Mouse (Mus musculus) kidney, adult 11 months (tissue): ENCODE results near the gene Maml3.

Source experiments
- DNase-seq: peaks from one replicate; pipeline ENCODE4 v3.0.0; 2022

The Maml3 gene

GRCm38 (mm10) chr3:52088458-52089341 is 16.2 kb downstream of the Maml3 start:
- peak; percentile 93 for DNase-seq

DNA sequence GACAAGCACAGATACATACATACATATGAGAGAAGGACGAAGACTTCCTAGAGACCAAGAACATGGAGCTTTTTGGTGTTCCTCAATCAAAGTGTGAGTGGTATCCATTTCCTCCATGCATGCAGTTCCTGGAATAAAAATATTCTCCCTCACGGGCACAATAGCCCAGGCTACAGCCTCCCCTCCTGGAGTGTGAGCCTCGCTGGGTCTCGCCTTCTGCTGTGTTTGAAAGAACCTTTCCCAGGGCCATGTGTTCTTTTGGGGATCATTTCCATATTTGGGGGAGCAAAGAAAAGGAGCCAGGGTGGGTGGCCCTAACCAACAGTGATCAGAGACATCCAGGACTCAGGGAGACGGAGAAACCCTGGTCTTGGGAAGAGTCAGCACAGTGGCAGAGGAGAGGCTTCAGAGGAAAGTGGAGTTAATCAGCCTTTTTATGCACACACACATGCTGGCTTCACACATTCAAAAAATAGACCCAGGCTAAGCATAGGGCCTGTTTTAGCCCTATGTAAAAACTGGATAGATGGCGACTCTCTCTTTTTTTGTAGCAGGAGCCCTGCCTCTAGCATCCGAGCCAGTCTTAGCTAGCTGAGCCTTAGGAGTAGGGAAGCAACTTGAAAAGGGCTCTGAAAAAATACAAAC is 17.1 kb downstream of the Maml3 start:
- DNase-seq = no peak

DNA sequence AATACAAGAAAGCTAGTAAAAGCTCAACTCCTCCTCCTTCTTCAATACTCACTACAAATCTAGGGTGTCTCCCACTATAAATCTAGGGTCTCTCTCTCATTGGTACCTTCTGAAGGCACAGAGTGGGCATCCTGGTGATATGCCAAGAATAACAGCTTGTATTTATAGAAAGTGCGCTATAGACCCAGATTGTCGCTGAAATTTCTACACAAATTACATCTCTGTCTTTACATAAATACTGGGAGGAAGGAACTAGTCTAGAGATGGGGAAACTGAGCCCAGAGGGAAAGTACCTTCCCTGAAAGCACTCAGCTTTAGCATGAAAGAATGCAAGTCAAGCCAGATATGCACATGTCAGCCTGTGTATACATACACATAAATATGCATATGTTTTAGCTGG is 26.1 kb downstream of the Maml3 start:
- DNase-seq = no peak

- no peak for DNase-seq
These were observed 30.9 kb downstream of the Maml3 start for GRCm38 (mm10) chr3:52073959-52074358.

DNA sequence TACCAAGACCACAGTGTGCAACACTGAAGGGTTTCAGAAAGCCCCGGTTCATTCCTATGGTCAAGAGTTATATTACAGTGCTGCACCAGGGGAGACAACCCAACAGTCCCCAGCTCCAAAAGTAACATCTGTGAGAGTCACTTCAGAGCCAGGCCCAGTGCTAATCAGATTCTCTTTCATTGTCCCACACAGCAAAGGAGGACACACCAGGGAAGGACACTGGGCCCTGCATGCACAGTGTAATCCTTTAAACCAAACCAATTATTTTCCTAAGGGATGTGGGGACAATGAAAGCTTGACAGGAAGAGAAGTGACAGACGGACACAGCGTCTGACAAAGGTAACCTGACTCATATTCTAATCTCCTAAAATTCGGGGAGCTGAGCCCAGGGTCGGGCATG is 32.9 kb downstream of the Maml3 start:
- DNase-seq = no peak

GRCm38 (mm10) chr3:52070163-52070478 is 34.8 kb downstream of the Maml3 start:
- DNase-seq = no peak

DNA sequence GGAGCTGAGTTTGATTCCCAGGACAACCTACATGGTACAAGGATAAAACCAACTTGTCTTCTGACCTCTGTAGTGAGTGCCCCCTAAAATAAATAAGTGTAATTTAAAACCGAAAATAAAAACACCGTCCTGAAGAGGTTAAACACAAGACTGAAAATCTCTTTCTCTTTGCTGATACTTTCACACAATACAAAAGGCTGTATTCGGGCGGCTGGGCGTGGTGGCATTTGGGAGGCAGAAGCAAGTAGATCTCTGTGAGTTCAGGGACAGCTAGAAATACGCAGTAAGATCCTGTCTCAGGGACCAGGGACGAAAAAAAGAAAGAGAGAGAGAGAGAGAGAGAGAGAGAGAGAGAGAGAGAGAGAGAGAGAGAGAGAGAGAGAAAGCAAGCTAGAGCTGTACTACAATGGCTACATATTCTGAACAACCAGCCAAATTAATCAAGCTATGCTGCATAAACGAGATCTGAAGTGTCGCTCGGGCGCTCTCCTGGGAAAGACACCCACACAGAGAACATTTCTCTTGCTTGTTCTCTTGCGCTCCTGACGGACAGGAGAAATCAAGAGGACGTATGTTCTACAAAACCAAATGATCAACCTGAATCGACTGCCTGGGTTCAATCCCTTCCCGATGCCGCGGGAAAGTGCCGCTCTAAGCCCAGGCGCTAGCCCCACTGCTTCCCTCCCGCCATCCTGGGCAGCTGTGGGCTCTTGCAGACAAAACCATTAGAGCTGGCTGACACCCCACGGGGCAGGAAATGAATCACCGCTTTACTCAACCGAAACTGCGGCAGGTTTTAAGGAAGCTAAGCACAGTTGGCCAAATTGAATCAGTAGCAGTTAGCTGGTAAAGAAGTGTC is 35.3 kb downstream of the Maml3 start:
- peak; percentile 62 for DNase-seq

DNA sequence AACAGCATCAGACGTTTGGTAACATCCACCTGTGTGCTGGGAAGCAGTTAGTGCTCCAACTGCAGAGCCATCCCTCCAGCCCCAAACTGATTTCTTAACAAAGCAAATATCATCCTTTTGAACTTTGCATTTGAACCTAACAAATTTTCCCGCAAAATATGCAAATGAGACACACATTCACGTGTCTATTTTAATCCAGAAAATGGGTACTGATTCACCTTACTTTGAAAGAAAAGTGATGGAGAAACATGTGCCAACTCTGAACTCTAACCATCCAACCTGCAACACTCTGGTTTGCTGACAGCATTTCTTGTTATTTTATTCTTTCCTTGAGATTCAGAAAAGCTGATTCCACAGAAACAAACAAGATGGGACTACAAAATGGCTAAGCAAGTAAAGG is 36.0 kb downstream of the Maml3 start:
- DNase-seq = no peak

GRCm38 (mm10) chr3:52067181-52067580 is 37.7 kb downstream of the Maml3 start:
- no peak for DNase-seq

DNA sequence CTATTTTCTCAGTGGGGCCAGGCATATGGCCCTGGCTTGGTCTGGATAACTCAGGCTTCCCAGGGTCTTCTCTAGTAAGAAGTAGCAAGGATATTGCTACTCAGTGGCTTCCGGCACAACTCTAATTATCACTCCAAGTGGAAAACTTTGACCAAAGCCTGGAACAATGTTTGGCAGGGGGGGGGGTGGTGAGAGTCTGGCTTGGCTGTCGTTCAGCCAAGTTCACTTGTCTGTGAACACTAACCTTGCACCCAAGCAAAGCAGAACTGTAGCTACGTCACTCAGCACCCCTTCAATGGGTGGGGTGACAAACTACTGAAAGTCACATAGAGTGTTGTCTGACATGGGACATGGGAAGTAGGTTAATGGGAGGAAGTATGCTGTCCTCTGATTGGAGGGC is 38.7 kb downstream of the Maml3 start:
- DNase-seq = no peak

GRCm38 (mm10) chr3:52063261-52063655 is 41.6 kb downstream of the Maml3 start:
- DNase-seq = no peak

DNA sequence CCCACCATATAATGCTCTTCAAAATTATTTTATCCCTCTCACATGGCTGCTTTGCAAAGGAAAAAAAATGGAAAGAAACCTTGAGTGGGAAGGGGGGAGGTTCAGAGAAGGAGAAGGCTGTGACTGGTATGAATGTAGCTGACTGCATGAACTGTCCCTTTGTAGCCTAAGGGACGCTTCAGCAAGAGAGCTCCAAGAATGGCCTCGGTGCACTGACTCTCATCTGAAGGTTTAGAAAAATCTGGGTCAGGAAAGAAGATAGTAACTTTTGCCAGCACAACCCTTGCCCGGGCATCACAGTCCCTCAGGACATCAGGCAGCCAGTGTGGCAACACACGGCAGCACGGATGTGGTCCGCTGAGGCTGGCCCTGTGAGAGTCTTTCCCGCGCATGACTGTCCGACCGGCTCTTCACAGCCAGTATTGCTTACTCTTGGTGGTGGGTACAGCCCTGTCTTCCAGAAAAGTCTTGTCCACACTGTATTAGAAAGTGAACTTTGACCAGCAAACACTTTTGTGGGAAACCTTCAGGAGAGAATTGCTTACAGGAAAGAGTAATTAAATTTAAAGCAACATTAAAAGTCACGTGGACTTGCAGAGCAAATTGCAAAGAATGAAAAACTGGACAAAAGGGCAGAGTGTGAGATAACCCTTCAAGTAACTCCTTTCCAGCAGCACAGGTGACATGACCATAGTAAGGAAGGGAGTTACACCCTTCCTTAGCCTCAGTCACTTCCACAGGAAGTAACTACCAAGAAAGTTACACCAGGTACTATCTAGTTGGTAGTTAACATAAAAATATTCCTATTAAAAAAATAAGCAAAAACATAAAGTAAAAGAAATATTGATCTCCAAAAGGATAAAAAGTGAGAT is 42.3 kb downstream of the Maml3 start:
- no peak for DNase-seq

DNA sequence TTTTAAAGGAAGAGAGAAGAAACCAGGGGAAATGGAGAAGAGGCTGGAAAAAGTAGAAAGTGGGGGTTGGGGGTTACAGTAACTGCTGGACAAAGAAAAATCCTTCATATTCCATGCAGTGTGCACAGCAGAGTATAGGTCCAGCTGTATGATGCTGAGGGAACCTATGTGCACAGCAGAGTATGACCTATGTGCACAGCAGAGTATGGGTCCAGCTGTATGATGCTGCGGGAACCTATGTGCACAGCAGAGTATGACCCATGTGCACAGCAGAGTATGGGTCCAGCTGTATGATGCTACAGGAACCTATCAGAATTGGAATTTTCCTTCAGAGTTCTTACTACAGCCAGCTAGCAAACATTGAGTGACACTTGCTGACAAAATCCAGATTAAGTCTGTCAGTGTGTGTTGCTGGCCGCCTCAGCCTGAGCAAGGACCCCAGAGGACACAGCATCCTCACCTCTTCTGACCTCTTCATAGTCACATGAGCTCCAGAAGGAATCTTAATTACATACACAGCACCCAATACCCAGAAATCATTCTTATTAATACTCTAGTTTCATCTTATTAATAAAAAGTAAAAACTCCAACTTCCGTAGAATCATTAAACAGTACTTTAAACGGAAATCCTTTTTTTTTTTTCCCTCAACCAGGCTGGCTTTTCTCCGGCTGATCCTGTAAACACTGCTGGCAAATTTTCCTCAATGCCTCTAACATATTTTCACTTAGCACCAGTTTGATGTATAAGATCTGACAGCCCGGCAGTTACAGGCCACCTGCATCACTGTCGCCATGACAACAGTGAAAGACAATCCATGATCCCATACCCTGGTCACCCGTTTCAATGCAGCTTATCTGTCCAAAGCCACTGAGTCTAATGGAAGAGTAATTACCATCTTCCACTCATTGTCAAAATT is 43.1 kb downstream of the Maml3 start:
- DNase-seq = no peak

DNA sequence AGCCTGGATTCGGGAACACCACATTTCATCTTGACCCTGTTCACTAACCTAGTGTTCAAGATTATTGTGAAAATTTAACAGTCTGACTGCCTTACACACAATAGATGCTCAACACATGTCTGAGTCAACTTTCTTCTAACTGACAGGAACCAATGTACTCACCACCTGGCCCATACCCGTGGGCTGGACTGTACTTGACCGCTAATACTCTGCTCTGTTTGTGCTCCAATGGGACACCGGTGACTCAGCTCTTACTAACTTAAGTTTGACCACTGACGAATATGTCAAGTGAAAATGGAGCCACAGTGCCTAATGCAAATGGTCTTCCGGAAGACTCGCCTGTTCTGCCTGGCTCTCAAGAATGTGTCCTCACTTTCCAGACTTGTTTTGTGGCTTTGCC is 44.0 kb downstream of the Maml3 start:
- DNase-seq = no peak

GRCm38 (mm10) chr3:52051801-52052200 is 53.1 kb downstream of the Maml3 start:
- DNase-seq = no peak

DNA sequence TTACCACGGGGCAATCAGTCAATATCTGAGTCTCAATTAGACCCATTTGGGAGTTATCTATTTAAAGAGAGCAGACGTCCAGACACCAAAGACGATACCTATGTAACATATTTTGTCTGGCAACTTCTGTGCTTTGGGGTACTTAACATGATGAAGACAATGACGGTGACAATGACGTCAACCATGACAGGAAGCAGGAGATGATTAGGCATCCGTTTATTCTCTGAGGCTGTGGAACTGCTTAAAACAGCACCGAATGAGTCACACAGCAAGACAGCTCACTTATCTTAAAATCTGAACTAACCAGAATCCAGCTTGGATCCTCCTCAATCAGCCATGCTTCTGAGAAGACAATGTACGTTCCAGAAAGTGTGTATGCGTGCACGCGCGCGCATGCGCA is 56.8 kb downstream of the Maml3 start:
- DNase-seq = no peak

DNA sequence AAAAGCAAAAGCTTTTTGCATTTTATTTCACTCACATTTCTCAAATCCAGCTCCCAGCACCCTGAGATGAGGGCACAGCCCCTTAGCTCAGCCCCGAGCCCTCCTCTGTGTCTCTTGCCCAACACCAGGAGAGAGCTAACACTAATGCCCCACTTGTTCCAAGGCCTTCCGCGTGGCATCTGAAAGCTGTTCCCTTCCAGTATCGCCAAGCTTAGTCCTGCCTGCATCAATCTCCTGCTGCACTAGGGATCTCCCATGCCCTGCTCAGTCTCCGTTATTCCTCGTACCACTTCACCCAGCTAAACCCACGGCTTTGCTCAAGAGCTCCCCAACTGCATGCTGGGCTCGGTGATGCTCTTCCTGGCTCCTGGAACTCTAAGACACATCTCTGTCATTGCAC is 57.3 kb downstream of the Maml3 start:
- no peak for DNase-seq

- DNase-seq = peak; percentile 97
These were observed 57.9 kb downstream of the Maml3 start for GRCm38 (mm10) chr3:52046895-52047372.

DNA sequence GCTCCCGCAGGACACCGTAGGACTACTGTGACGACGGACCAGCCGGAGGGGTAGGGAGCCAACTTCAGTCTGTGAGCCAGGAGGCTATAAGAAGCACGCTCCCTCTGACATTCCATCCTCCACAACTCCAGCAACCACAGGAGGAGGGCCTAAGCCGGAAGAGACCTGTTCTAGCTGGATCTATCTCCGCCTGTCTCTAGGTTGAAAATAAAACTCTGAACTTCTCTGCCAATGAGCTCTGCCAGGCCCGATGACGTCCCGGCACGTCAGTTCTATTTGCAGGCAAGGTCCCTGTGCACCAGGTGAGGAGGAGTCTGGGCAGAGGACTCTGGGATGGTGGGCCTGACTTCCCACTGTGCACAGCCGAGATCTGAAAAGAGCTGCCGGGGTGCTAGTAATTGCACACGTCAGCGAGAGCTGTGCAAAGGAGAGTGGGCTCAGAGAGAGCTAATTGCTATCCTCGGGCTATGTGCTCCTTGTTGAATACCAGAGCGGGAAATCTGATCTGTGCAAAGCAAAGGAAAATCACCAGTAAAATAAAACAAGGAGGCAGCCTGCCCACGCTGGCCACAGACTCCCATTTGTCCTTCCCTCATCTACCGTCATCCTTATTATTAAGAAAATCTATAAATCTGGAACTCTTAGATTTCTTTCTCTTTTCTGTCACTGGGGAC is 58.7 kb downstream of the Maml3 start:
- peak; percentile 93 for DNase-seq

DNA sequence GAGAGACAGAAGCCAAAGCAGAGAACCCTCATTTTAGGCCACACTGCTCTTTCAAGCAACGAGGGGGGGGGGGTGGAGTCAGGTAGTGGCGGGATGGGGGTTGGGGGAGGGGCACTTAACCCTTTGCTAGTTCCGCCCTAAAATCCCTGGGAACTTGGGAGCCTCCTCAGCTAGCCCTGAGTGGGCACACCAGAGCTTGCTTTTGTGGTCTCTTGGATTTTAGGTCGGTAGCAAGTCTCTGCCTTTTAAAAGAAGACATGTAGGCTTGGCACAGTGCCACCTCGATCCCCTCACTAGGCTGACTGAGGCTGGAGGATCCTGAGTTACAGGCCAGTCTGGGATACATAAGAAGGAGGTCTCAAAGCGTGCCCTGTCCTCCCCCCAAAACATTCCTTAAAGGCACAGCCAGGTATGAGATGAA is 59.6 kb downstream of the Maml3 start:
- no peak for DNase-seq

- no peak for DNase-seq
These were observed 60.2 kb downstream of the Maml3 start for GRCm38 (mm10) chr3:52044651-52045050.
